Mouse (Mus musculus) central nervous system, embryonic 14 days (tissue): Measurements from ENCODE around the gene Slc28a3. TPM values are rescaled to one million over a fixed set of nuclear protein-coding genes. Genes with fewer than 3 reads are reported as not detected.

Source experiments
- polyA plus RNA-seq: library from polyadenylated mRNA; depleted of rRNA; stranded (reverse); fragments of >200 nt; gene quantifications from 2 replicates; pipeline ENCODE4 v1.2.3, GENCODE M21; 2012; rRNA removed

Gene Slc28a3
- 0.09 and 0.10 TPM in 2 replicates for polyA plus RNA-seq

GRCm38 (mm10) chr13:58610716-58611115, at the start of gene Slc28a3:
TSS of gene Slc28a3 (minus strand) at chr13:58610877.

Other genes starting within 250 kb of the Slc28a3 start
- 12.9 and 14.3 TPM in 2 replicates for gene 2210016F16Rik, start 225.7 kb downstream of the Slc28a3 start, polyA plus RNA-seq
- gene Rmi1, start 208.6 kb downstream of the Slc28a3 start, polyA plus RNA-seq = 14.0 and 14.5 TPM in 2 replicates
- 965 and 1,140 TPM in 2 replicates for gene Hnrnpk, start 207.5 kb downstream of the Slc28a3 start, polyA plus RNA-seq
- 49.7 and 52.0 TPM in 2 replicates for gene Ntrk2, start 195.7 kb upstream of the Slc28a3 start, polyA plus RNA-seq